Mouse (Mus musculus): ENCODE results near the gene Zbtb38.

Zbtb38 gene

GRCm38 (mm10) chr9:96752603-96753114, at the start of gene Zbtb38:
Zbtb38 (minus strand) TSS chr9:96752831.
- peak; percentile 90 to 95 for DNase-seq

- DNase-seq, result no peak
Measured at GRCm38 (mm10) chr9:96800131-96800825, 47.6 kb upstream of the Zbtb38 start.

GRCm38 (mm10) chr9:96797311-96797710, 44.7 kb upstream of the Zbtb38 start:
- DNase-seq, result peak; percentile 24 to 29

- no peak for DNase-seq
Measured at GRCm38 (mm10) chr9:96795399-96795928, 42.8 kb upstream of the Zbtb38 start.

GRCm38 (mm10) chr9:96794601-96795000, 42.0 kb upstream of the Zbtb38 start:
- DNase-seq, result no peak

- DNase-seq, result no peak
Measured at GRCm38 (mm10) chr9:96792543-96792942, 39.9 kb upstream of the Zbtb38 start.

GRCm38 (mm10) chr9:96790389-96791007, 37.9 kb upstream of the Zbtb38 start:
- no peak for DNase-seq

- DNase-seq, result no peak
Measured at GRCm38 (mm10) chr9:96789906-96790305, 37.3 kb upstream of the Zbtb38 start.

GRCm38 (mm10) chr9:96787797-96788196, 35.2 kb upstream of the Zbtb38 start:
- no peak for DNase-seq

GRCm38 (mm10) chr9:96785871-96786342, 33.3 kb upstream of the Zbtb38 start:
- no peak for DNase-seq

GRCm38 (mm10) chr9:96785187-96785586, 32.6 kb upstream of the Zbtb38 start:
- DNase-seq, result no peak

GRCm38 (mm10) chr9:96783667-96784066, 31.0 kb upstream of the Zbtb38 start:
- DNase-seq, result no peak

- DNase-seq, result no peak
Measured at GRCm38 (mm10) chr9:96783258-96783657, 30.6 kb upstream of the Zbtb38 start.

- no peak for DNase-seq
Measured at GRCm38 (mm10) chr9:96782062-96782461, 29.4 kb upstream of the Zbtb38 start.

- no peak for DNase-seq
Measured at GRCm38 (mm10) chr9:96773146-96773545, 20.5 kb upstream of the Zbtb38 start.

- DNase-seq, result no peak
Measured at GRCm38 (mm10) chr9:96770443-96770842, 17.8 kb upstream of the Zbtb38 start.

GRCm38 (mm10) chr9:96769651-96770050, 17.0 kb upstream of the Zbtb38 start:
- no peak for DNase-seq

GRCm38 (mm10) chr9:96767874-96768273, 15.2 kb upstream of the Zbtb38 start:
- no peak for DNase-seq

GRCm38 (mm10) chr9:96766078-96766477, 13.4 kb upstream of the Zbtb38 start:
- DNase-seq, result no peak

- no peak for DNase-seq
Measured at GRCm38 (mm10) chr9:96765410-96765809, 12.8 kb upstream of the Zbtb38 start.

- DNase-seq, result no peak
Measured at GRCm38 (mm10) chr9:96763847-96764631, 11.4 kb upstream of the Zbtb38 start.

GRCm38 (mm10) chr9:96763025-96763424, 10.4 kb upstream of the Zbtb38 start:
- DNase-seq, result no peak

Measured in lung, adult 18-20 months (tissue).